Mouse (Mus musculus) T-helper 2 cell (primary cell): ENCODE data around the gene Rbbp8nl.

Experiments used
- in situ Hi-C: fragments of 300-600 bp; cut with MboI, MseI; formaldehyde crosslinking; loops from one replicate; pipeline ENCODE4 v1.15.1; 2025; ENCODE audit warnings: high pct_unique_total_duplicates

The Rbbp8nl gene

GRCm38 (mm10) chr2:180230482-180230881, 59.2 kb downstream of the Rbbp8nl start:
- in situ Hi-C loops = no loop called here

- in situ Hi-C loops = no loop called here
These were observed 60.5 kb downstream of the Rbbp8nl start for GRCm38 (mm10) chr2:180229129-180229528.

GRCm38 (mm10) chr2:180228592-180228991, 61.1 kb downstream of the Rbbp8nl start:
- in situ Hi-C loops = no loop called here

- in situ Hi-C loops = no loop called here
These were observed 61.6 kb downstream of the Rbbp8nl start for GRCm38 (mm10) chr2:180228060-180228458.
